Mouse (Mus musculus) liver, adult 2 months (tissue): ENCODE data around the gene Stk32b.

Source experiments
- CTCF ChIP-seq: fragments of 200-500 bp; IDR thresholded peaks from 2 replicates; pipeline ENCODE4 v1.5.1; 2011; ENCODE audit warnings: low read depth, low read length, control low read depth
- POLR2A ChIP-seq: fragments of 200-500 bp; IDR thresholded peaks from 2 replicates; pipeline ENCODE4 v1.6.1; 2011; ENCODE audit warnings: low read length, control low read depth; ENCODE audit not compliant: insufficient read depth; ENCODE audit errors: extremely low read depth

- no peak for TF ChIP-seq CTCF
- TF ChIP-seq POLR2A: no peak
Measured at GRCm38 (mm10) chr5:37586071-37586470, 130.9 kb downstream of the Stk32b start.
